Mouse (Mus musculus) hindbrain, postnatal 0 days (tissue): Measurements from ENCODE around the gene Mycbpap. TPM values are rescaled to one million over a fixed set of nuclear protein-coding genes. Genes with fewer than 3 reads are reported as not detected.
A peak's percentile ranks its signal among the peaks of the same experiment; 100 is the strongest.

Source experiments
- ATAC-seq: fragments of 200-750 bp; cut with Nextera tagmentation; 2 replicates; pipeline ENCODE4 v1.8.0; 2017; ENCODE audit warnings: mild to moderate bottlenecking, moderate TSS enrichment, moderate library complexity
- DNase-seq: peaks from one replicate; pipeline ENCODE4 v3.0.0-alpha.2; 2015; ENCODE audit warnings: low spot score
- H3K27ac ChIP-seq: fragments of 300-500 bp; sonication (generic); 2 replicates; pipeline ENCODE4 v1.5.1; 2014; ENCODE audit warnings: mild to moderate bottlenecking
- H3K27me3 ChIP-seq: fragments of 300-500 bp; sonication (generic); 2 replicates; pipeline ENCODE4 v1.6.1; 2014; ENCODE audit warnings: low read length, mixed read lengths; ENCODE audit not compliant: insufficient read depth
- H3K36me3 ChIP-seq: fragments of 300-500 bp; sonication (generic); 2 replicates; pipeline ENCODE4 v1.6.1; 2014; ENCODE audit warnings: low read length, mixed read lengths; ENCODE audit not compliant: insufficient read depth
- H3K4me1 ChIP-seq: fragments of 300-500 bp; sonication (generic); 2 replicates; pipeline ENCODE4 v1.6.1; 2014; ENCODE audit warnings: antibody characterized with exemption, low read length, mixed read lengths; ENCODE audit not compliant: insufficient read depth
- H3K4me2 ChIP-seq: fragments of 300-500 bp; sonication (generic); 2 replicates; pipeline ENCODE4 v1.6.1; 2014; ENCODE audit warnings: low read depth, mild to moderate bottlenecking, low read length, moderate library complexity, mixed read lengths
- H3K4me3 ChIP-seq: fragments of 300-500 bp; sonication (generic); 2 replicates; pipeline ENCODE4 v1.5.1; 2014; ENCODE audit warnings: low read length
- H3K9ac ChIP-seq: fragments of 300-500 bp; sonication (generic); replicated peaks from 2 replicates; pipeline ENCODE4 v1.6.1; 2014; ENCODE audit warnings: mild to moderate bottlenecking, low read length, moderate library complexity, mixed read lengths
- H3K9me3 ChIP-seq: fragments of 300-500 bp; sonication (generic); 2 replicates; pipeline ENCODE4 v1.6.1; 2016; ENCODE audit warnings: low read length, mixed read lengths
- CTCF ChIP-seq: IDR thresholded peaks from 2 replicates; pipeline ENCODE4 v1.5.1; 2016; ENCODE audit warnings: antibody characterized with exemption, control low read depth, low read depth
- WGBS: fragments of 180-500 bp; shearing (Covaris S2); extraction: QIAGEN DNeasy Blood & Tissue Kit; methylation state at CpG from one replicate; pipeline ENCODE4 v1.1.7; 2014; 5-methylcytosine and 5-hydroxymethylcytosine counted together
- polyA plus RNA-seq: library from polyadenylated mRNA; unstranded; fragments of >200 nt; fragmentation: Nextera tagmentation; extraction: Ambion mirVana; gene quantifications from 2 replicates; pipeline ENCODE4 v1.2.1, GENCODE M21; 2015
- total RNA-seq: library from RNA; depleted of rRNA; stranded (reverse); fragments of >200 nt; gene quantifications from 2 replicates; pipeline ENCODE4 v1.2.3, GENCODE M21; 2014

The Mycbpap gene
- total and polyA plus RNA-seq, 2 experiments from 2014 or later = 1.1 to 4.8 TPM

- no peak for ATAC-seq
- WGBS = 8% methylated on average over 11 of the region's 11 CpGs
- DNase-seq = no peak
Measured at GRCm38 (mm10) chr11:94475722-94476121, 45.8 kb downstream of the Mycbpap start.

GRCm38 (mm10) chr11:94474544-94474910 is 47.0 kb downstream of the Mycbpap start:
- peak overlapping the region; percentile 83; the same call in 1 of the 2 replicates for H3K9ac ChIP-seq
- no peaks in the 10 kb centered on the region for H3K36me3 ChIP-seq
- TF ChIP-seq CTCF = no peak
- no peaks in the 10 kb centered on the region for H3K27me3 ChIP-seq
- peaks cover 10% of the 10 kb centered on the region for H3K4me1 ChIP-seq
- H3K9me3 ChIP-seq = no peaks in the 10 kb centered on the region
- DNase-seq = peak; percentile 55
- peak overlapping the region; percentile 78 for H3K4me3 ChIP-seq
- no peak for ATAC-seq
- under 1% methylated on average over 11 of the region's 11 CpGs for WGBS
- peak overlapping the region; percentile 76 for H3K4me2 ChIP-seq
- 0 out of 2 replicates have a peak overlapping the region, but pooled peaks have one; percentile 71 for H3K27ac ChIP-seq

More at GRCm38 (mm10) chr11:94475722-94476121, 45.8 kb downstream of the Mycbpap start:
- Histone ChIP-seq H3K9me3 (no peaks in the 10 kb centered on the region), H3K4me1 (peaks cover 4% of the 10 kb centered on the region), H3K27ac (no peak overlapping the region), H3K4me2 (no peak overlapping the region), H3K4me3 (no peak overlapping the region), H3K27me3 (no peaks in the 10 kb centered on the region), H3K36me3 (no peaks in the 10 kb centered on the region), H3K9ac (no peak overlapping the region)
- no peak for TF ChIP-seq CTCF

GRCm38 (mm10) chr11:94473707-94474543 is 47.6 kb downstream of the Mycbpap start, which contains the start of gene Cacna1g:
Cacna1g (minus strand) TSS chr11:94474198.
- Histone ChIP-seq H3K27ac (peak within 1 kb of the TSS; percentile 71), H3K9ac (peak within 1 kb of the TSS; percentile 83), H3K4me1 (peaks cover 16% of the 10 kb centered on the region), H3K4me2 (peak within 1 kb of the TSS; percentile 76), H3K4me3 (peak within 1 kb of the TSS; percentile 78), H3K27me3 (no peaks in the 10 kb centered on the region), H3K36me3 (no peaks in the 10 kb centered on the region), H3K9me3 (no peaks in the 10 kb centered on the region)
- no peak for TF ChIP-seq CTCF
- peak; percentile 92 for ATAC-seq
- WGBS = under 1% methylated on average over 37 of the region's 71 CpGs
- DNase-seq = peak; percentile 93

- WGBS = 2% methylated on average over 51 of the region's 52 CpGs
- Histone ChIP-seq H3K9me3 (no peaks in the 10 kb centered on the region), H3K4me1 (peaks cover 24% of the 10 kb centered on the region), H3K27ac (peak overlapping the region; percentile 71), H3K4me3 (peak overlapping the region; percentile 78), H3K27me3 (no peaks in the 10 kb centered on the region), H3K9ac (peak overlapping the region; percentile 83), H3K4me2 (peak overlapping the region; percentile 76), H3K36me3 (no peaks in the 10 kb centered on the region)
- no peak for DNase-seq
- TF ChIP-seq CTCF = no peak
- no peak for ATAC-seq
Measured at GRCm38 (mm10) chr11:94472916-94473706, 48.4 kb downstream of the Mycbpap start.

- Histone ChIP-seq H3K4me1 (peaks cover 28% of the 10 kb centered on the region), H3K4me3 (peak overlapping the region; percentile 78), H3K27me3 (no peaks in the 10 kb centered on the region), H3K36me3 (no peaks in the 10 kb centered on the region), H3K9me3 (no peaks in the 10 kb centered on the region), H3K9ac (peak overlapping the region; percentile 83), H3K4me2 (peak overlapping the region; percentile 76), H3K27ac (peak overlapping the region; percentile 71)
- DNase-seq (no peak), ATAC-seq (no peak)
- TF ChIP-seq CTCF = no peak
- WGBS = 0% methylated on average over 15 of the region's 15 CpGs
Measured at GRCm38 (mm10) chr11:94472585-94472915, 49.0 kb downstream of the Mycbpap start.

- peak; percentile 52 for DNase-seq
Measured at GRCm38 (mm10) chr11:94471740-94472584, 49.6 kb downstream of the Mycbpap start.

More at GRCm38 (mm10) chr11:94471740-94472584, 49.6 kb downstream of the Mycbpap start:
- WGBS = 6% methylated on average over 17 of the region's 17 CpGs
- Histone ChIP-seq H3K9me3 (no peaks in the 10 kb centered on the region), H3K27ac (peak overlapping the region; percentile 71), H3K4me1 (peaks cover 28% of the 10 kb centered on the region), H3K4me2 (peak overlapping the region; percentile 76), H3K36me3 (no peaks in the 10 kb centered on the region), H3K9ac (peak overlapping the region; percentile 83), H3K27me3 (no peaks in the 10 kb centered on the region), H3K4me3 (peak overlapping the region; percentile 78)
- peak; percentile 29 for TF ChIP-seq CTCF
- ATAC-seq = no peak
